Mouse (Mus musculus): ENCODE measurements at regions not wholly inside any gene's neighbourhood (a gene's known extent, or its start where the extent isn't known, plus 50 kb on each side); places are given as distances from the start of the nearest gene placed in this dataset.

- no peaks in the 10 kb centered on the region for H3K4me1 ChIP-seq (ENCODE audit: control insufficient read depth, insufficient read depth, low read length)
- no peak overlapping the region for H3K4me3 ChIP-seq (ENCODE audit: low read depth, low read length)
- no peaks in the 10 kb centered on the region for H3K36me3 ChIP-seq (ENCODE audit: control insufficient read depth, insufficient read depth, low read length)
- 92% methylated on average over 4 of the region's 4 CpGs for WGBS
- no peak for DNase-seq (ENCODE audit: low spot score)
- no peak overlapping the region for H3K4me2 ChIP-seq (ENCODE audit: low read depth)
- no peak for ATAC-seq (ENCODE audit: insufficient read depth, low FRiP score, low TSS enrichment)
- no peak overlapping the region for H3K27ac ChIP-seq (ENCODE audit: low read depth, low read length)
- no peak overlapping the region for H3K9ac ChIP-seq (ENCODE audit: low read length)
- H3K9me3 ChIP-seq (ENCODE audit: control insufficient read depth, low read length), result no peaks in the 10 kb centered on the region
- no peaks in the 10 kb centered on the region for H3K27me3 ChIP-seq (ENCODE audit: control insufficient read depth, insufficient read depth, low read length)
Observed at GRCm38 (mm10) chr9:88092561-88092960, 234.4 kb upstream of the Nt5e start.

- 56% methylated on average over 1 of the region's 1 CpGs for WGBS
- ATAC-seq (ENCODE audit: insufficient read depth, low FRiP score, low TSS enrichment), result no peak
Observed at GRCm38 (mm10) chr9:88113094-88113493, 213.9 kb upstream of the Nt5e start.

GRCm38 (mm10) chr9:88120536-88120935 lies 206.5 kb upstream of the Nt5e start:
- H3K4me1 ChIP-seq (ENCODE audit: control insufficient read depth, insufficient read depth, low read length), result no peaks in the 10 kb centered on the region
- DNase-seq (ENCODE audit: low spot score) (no peak), ATAC-seq (ENCODE audit: insufficient read depth, low FRiP score, low TSS enrichment) (no peak)
- H3K27ac ChIP-seq (ENCODE audit: low read depth, low read length), result no peak overlapping the region
- H3K9me3 ChIP-seq (ENCODE audit: control insufficient read depth, low read length), result no peaks in the 10 kb centered on the region
- no peaks in the 10 kb centered on the region for H3K36me3 ChIP-seq (ENCODE audit: control insufficient read depth, insufficient read depth, low read length)
- H3K4me2 ChIP-seq (ENCODE audit: low read depth), result no peak overlapping the region
- H3K9ac ChIP-seq (ENCODE audit: low read length), result no peak overlapping the region
- no peaks in the 10 kb centered on the region for H3K27me3 ChIP-seq (ENCODE audit: control insufficient read depth, insufficient read depth, low read length)
- no peak overlapping the region for H3K4me3 ChIP-seq (ENCODE audit: low read depth, low read length)
- WGBS, result 90% methylated on average over 5 of the region's 5 CpGs

More at GRCm38 (mm10) chr9:88113094-88113493, 213.9 kb upstream of the Nt5e start:
- Histone ChIP-seq H3K9me3 (ENCODE audit: control insufficient read depth, low read length) (no peaks in the 10 kb centered on the region), H3K27me3 (ENCODE audit: control insufficient read depth, insufficient read depth, low read length) (no peaks in the 10 kb centered on the region), H3K9ac (ENCODE audit: low read length) (no peak overlapping the region), H3K4me3 (ENCODE audit: low read depth, low read length) (no peak overlapping the region), H3K27ac (ENCODE audit: low read depth, low read length) (no peak overlapping the region), H3K36me3 (ENCODE audit: control insufficient read depth, insufficient read depth, low read length) (no peaks in the 10 kb centered on the region), H3K4me2 (ENCODE audit: low read depth) (no peak overlapping the region), H3K4me1 (ENCODE audit: control insufficient read depth, insufficient read depth, low read length) (no peaks in the 10 kb centered on the region)
- DNase-seq (ENCODE audit: low spot score), result no peak

GRCm38 (mm10) chr9:88120963-88121570 lies 205.9 kb upstream of the Nt5e start:
- Histone ChIP-seq H3K36me3 (ENCODE audit: control insufficient read depth, insufficient read depth, low read length) (no peaks in the 10 kb centered on the region), H3K27me3 (ENCODE audit: control insufficient read depth, insufficient read depth, low read length) (no peaks in the 10 kb centered on the region), H3K4me3 (ENCODE audit: low read depth, low read length) (no peak overlapping the region), H3K4me1 (ENCODE audit: control insufficient read depth, insufficient read depth, low read length) (no peaks in the 10 kb centered on the region), H3K4me2 (ENCODE audit: low read depth) (no peak overlapping the region), H3K27ac (ENCODE audit: low read depth, low read length) (no peak overlapping the region), H3K9me3 (ENCODE audit: control insufficient read depth, low read length) (no peaks in the 10 kb centered on the region), H3K9ac (ENCODE audit: low read length) (no peak overlapping the region)
- no peak for ATAC-seq (ENCODE audit: insufficient read depth, low FRiP score, low TSS enrichment)
- DNase-seq (ENCODE audit: low spot score), result no peak
- WGBS, result 87% methylated on average over 11 of the region's 11 CpGs

GRCm38 (mm10) chr9:88124322-88125005 lies 202.5 kb upstream of the Nt5e start:
- H3K4me3 ChIP-seq (ENCODE audit: low read depth, low read length), result no peak overlapping the region
- ATAC-seq (ENCODE audit: insufficient read depth, low FRiP score, low TSS enrichment), result no peak
- H3K4me1 ChIP-seq (ENCODE audit: control insufficient read depth, insufficient read depth, low read length), result no peaks in the 10 kb centered on the region
- no peaks in the 10 kb centered on the region for H3K27me3 ChIP-seq (ENCODE audit: control insufficient read depth, insufficient read depth, low read length)
- no peak overlapping the region for H3K4me2 ChIP-seq (ENCODE audit: low read depth)
- H3K36me3 ChIP-seq (ENCODE audit: control insufficient read depth, insufficient read depth, low read length), result no peaks in the 10 kb centered on the region
- no peak overlapping the region for H3K9ac ChIP-seq (ENCODE audit: low read length)
- 86% methylated on average over 9 of the region's 9 CpGs for WGBS
- H3K27ac ChIP-seq (ENCODE audit: low read depth, low read length), result no peak overlapping the region
- no peak for DNase-seq (ENCODE audit: low spot score)
- H3K9me3 ChIP-seq (ENCODE audit: control insufficient read depth, low read length), result no peaks in the 10 kb centered on the region

GRCm38 (mm10) chr9:88163025-88163780 lies 163.8 kb upstream of the Nt5e start:
- Histone ChIP-seq H3K9me3 (ENCODE audit: control insufficient read depth, low read length) (no peaks in the 10 kb centered on the region), H3K27me3 (ENCODE audit: control insufficient read depth, insufficient read depth, low read length) (no peaks in the 10 kb centered on the region), H3K36me3 (ENCODE audit: control insufficient read depth, insufficient read depth, low read length) (no peaks in the 10 kb centered on the region), H3K4me2 (ENCODE audit: low read depth) (no peak overlapping the region), H3K27ac (ENCODE audit: low read depth, low read length) (no peak overlapping the region), H3K4me1 (ENCODE audit: control insufficient read depth, insufficient read depth, low read length) (no peaks in the 10 kb centered on the region), H3K4me3 (ENCODE audit: low read depth, low read length) (no peak overlapping the region), H3K9ac (ENCODE audit: low read length) (no peak overlapping the region)
- 85% methylated on average over 6 of the region's 6 CpGs for WGBS
- no peak for ATAC-seq (ENCODE audit: insufficient read depth, low FRiP score, low TSS enrichment)
- no peak for DNase-seq (ENCODE audit: low spot score)

GRCm38 (mm10) chr9:88177575-88178254 lies 149.3 kb upstream of the Nt5e start:
- Histone ChIP-seq H3K4me2 (ENCODE audit: low read depth) (no peak overlapping the region), H3K36me3 (ENCODE audit: control insufficient read depth, insufficient read depth, low read length) (no peaks in the 10 kb centered on the region), H3K27me3 (ENCODE audit: control insufficient read depth, insufficient read depth, low read length) (no peaks in the 10 kb centered on the region), H3K4me3 (ENCODE audit: low read depth, low read length) (no peak overlapping the region), H3K27ac (ENCODE audit: low read depth, low read length) (no peak overlapping the region), H3K9ac (ENCODE audit: low read length) (no peak overlapping the region), H3K9me3 (ENCODE audit: control insufficient read depth, low read length) (no peaks in the 10 kb centered on the region), H3K4me1 (ENCODE audit: control insufficient read depth, insufficient read depth, low read length) (no peaks in the 10 kb centered on the region)
- DNase-seq (ENCODE audit: low spot score) (no peak), ATAC-seq (ENCODE audit: insufficient read depth, low FRiP score, low TSS enrichment) (no peak)
- WGBS, result 78% methylated on average over 4 of the region's 4 CpGs

- WGBS, result 82% methylated on average over 9 of the region's 9 CpGs
- Histone ChIP-seq H3K4me2 (ENCODE audit: low read depth) (no peak overlapping the region), H3K36me3 (ENCODE audit: control insufficient read depth, insufficient read depth, low read length) (no peaks in the 10 kb centered on the region), H3K27me3 (ENCODE audit: control insufficient read depth, insufficient read depth, low read length) (no peaks in the 10 kb centered on the region), H3K4me1 (ENCODE audit: control insufficient read depth, insufficient read depth, low read length) (no peaks in the 10 kb centered on the region), H3K27ac (ENCODE audit: low read depth, low read length) (no peak overlapping the region), H3K9ac (ENCODE audit: low read length) (no peak overlapping the region), H3K9me3 (ENCODE audit: control insufficient read depth, low read length) (no peaks in the 10 kb centered on the region), H3K4me3 (ENCODE audit: low read depth, low read length) (no peak overlapping the region)
- DNase-seq (ENCODE audit: low spot score) (no peak), ATAC-seq (ENCODE audit: insufficient read depth, low FRiP score, low TSS enrichment) (no peak)
Observed at GRCm38 (mm10) chr9:88181189-88181994, 145.6 kb upstream of the Nt5e start.

Data from neural tube, embryonic 11.5 days (tissue).